Mouse (Mus musculus): ENCODE data around the gene Gm20388.

DNA sequence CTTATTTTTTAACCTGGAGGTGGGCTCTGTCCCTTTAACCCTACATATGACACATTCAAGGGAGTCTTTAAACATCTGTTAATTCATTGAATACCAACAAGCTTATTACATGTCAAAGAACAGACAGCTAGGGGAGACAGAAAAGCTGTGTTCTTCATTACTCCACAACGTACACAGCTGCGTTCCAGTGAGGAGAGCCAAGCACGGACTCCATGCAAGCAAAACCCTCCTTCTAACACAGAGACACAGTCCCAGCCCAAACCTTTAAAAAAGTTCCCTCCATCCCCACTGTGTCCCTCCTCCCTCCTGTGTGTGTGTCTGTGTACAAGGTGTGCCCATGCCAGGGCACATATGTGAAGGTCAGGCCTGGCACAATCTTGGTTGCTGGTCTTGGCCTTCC, 795.6 kb downstream of the Gm20388 start:
- TF ChIP-seq CTCF (IDR thresholded peaks at IDR 0.05; ENCODE audit: low read depth) (no peak), EP300 (optimal IDR thresholded peaks at IDR 0.05) (no peak)
